Mouse (Mus musculus) T-helper 17 cell (primary cell): ENCODE measurements at regions not wholly inside any gene's neighbourhood (a gene's known extent, or its start where the extent isn't known, plus 50 kb on each side); places are given as distances from the start of the nearest gene placed in this dataset.

Experiments used
- in situ Hi-C, 2 experiments: fragments of 300-600 bp; cut with MboI, MseI; formaldehyde crosslinking; loops; 1 replicate in 1 of 2; 2 replicates in 1 of 2; pipeline ENCODE4 v1.15.1; 2025; ENCODE audit warnings: high pct_unique_total_duplicates in 2 of 2

DNA sequence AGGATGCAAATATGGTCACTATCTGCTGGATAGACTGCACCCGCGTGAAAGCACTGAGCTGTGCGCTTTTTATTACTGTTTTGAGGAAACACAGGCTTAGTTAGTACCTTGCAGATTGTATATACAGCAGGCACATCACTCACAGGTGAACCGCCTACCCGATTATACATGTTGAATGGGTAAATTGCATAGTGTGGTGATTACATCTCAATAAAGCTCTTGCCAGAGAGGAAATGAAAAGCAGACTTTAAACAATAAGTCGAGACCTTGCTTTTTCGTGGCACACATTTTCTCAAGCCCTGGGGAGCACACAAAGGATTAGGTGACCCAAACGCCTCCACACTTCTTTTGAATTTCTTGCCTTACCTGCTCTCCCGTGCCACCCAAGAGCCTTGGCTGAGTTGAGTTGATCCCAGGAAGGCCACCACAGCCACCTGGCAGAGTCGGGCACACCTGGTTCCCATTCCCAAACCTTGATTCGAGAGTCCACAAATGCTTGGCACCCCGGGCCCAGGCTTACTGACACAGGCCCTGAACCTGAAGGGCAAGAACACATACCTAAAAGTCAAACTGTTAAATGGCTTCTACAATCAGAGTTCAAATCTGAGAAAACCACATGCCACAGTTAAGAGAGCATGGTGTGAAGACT lies 175.4 kb upstream of the Dapk1 start:
- in situ Hi-C loops, result no loop called here

DNA sequence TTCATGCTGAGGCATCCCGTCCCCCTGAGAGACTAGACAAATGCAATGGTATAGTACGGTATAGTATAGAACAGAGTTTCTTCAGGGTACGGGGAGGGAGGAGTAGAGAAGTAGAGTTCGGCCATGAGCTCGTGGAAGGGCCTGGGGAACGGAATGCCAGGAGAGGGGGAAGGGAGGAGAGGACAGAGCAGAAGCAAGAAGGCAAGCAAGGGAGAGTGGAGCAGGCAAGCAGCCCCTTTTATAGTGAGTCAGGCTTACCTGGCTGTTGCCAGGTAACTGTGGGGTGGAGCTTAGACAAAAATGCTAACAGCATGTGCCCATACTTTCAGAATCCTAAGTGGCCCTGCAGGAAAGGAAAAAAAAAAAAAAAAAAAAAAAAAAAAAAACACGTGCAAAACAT lies 174.7 kb upstream of the Dapk1 start:
- in situ Hi-C loops, result no loop called here

DNA sequence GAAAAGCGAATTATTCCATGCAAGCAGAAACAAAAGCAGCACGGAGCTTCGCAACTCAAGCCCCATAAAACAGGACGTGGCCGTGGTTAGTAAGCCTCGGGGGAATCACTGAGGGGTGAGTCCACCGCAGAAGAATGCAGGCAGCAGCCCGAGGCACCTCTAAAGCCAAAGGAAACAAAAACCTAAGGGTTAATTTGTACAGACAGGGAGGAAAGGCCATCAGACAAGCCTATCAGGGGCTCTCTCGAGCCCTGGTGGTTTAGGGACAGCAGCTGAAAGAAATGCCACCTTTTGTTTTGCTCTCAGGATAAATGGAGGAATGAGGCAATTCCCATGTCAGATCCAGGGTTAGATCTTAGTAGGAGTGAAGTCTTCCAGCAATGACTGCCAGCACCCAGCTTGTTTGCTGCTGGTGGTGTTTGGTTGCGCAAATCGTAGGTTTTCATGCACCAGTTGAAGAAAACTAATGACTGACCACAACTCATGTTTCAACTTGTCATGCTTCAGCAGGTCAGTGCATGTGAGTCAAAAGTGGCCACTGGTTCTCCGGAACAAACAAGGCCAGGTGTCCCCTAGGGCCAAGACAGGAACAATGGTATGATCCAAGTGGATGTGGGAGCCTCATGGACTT lies 173.9 kb upstream of the Dapk1 start:
- in situ Hi-C loops, result no loop called here

DNA sequence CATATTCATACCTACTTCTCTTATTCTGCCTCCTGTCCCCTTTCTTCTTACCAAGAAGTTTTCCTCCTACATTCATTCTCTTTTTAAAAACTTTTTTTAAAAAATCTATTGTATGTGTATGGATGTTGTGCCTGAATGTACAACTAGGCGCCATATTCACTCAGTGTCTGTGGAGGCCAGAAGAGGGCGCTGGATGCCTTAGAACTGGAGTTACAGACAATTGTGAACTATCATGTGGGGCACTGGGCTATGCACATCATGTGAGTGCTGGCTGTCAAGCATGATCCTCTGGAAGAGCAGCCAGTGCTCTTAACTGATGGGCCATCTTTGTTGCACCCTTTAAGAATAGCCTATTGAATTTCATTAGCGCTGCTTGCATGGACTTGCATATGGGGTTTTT lies 172.6 kb upstream of the Dapk1 start:
- in situ Hi-C loops, result no loop called here

DNA sequence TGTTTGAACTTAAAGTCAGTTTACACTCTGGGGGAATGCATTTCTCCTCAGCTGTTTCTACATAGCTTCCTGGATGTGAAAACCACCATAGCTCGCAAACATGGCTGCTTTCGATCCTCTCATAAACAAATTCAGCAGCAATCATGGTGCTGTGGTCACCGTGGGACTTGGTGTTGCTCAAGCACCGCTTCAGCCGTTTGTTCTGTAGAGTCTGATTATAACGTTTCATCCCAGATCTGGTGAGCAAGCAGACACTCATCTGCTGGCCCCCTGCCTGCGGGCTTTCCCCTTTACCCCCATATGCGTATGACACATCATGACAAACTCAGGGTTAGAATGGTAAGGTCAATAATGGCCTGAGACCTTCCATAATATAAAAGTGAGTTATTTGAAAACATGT lies 170.3 kb upstream of the Dapk1 start:
- in situ Hi-C loops, result no loop called here

DNA sequence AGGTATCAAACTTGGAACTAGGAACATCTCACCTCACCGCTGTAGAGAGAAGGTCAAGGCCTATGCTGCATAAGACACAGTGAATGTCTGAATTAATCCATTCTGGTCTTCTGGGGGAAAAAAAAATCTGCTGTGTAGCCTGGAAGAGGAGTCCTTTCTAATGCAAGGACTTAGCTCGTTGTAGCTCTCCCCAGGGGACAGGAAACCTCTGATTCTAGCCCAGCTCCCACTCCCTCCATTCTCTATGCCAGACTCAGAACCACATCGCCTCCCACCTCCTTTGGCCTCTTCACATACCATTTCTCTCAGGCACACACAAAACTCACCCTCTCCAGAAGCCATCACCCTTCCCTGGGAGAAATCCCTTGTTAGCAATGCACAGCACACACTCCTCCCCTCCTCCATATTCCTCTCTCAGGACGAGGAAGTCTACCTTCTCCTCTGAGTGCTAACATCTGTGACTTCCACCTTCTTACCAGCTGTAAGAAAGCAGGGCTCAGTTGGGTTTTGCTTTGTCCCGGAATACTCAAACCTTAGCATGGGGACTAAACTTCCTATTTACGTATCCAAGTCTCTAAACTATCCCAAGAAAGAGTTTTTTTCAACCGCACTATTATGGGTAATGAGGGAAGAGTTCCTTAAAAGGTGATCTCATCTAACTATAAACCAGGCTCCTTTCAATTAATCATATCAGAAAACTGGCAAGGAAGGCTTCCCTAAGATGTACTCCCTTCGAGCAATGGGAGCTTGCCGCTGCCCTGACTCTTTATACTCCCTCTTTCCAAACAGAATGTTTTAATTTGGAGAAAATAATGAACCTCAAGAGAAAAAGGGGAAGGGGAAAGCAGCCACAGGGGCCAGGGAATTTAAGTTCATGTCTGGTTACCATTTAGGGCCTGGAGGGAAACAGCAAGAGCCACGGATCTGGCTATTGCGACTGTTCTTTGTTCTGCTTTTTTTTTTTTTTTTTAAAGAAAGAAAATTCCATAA lies 167.2 kb upstream of the Dapk1 start:
- in situ Hi-C loops, result no loop called here

DNA sequence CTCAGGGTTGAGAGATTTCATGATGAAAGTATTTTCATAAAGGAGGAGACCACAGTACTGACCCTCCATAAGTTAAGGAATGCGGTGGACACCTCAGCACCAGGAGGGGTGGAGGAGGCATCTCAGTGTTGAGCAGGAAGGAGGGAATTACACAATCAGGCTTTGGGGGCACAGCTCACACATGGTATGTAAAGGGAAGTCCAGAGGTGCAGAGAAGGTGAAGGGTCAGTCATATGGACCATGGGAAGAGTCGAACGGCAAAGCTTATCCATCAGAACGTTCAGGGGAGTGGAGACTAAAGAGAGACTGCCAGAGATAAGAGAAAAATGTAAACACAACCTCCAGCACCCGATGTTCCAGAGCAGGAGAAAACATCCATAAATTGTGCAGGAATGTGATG lies 166.4 kb upstream of the Dapk1 start:
- in situ Hi-C loops, result no loop called here

DNA sequence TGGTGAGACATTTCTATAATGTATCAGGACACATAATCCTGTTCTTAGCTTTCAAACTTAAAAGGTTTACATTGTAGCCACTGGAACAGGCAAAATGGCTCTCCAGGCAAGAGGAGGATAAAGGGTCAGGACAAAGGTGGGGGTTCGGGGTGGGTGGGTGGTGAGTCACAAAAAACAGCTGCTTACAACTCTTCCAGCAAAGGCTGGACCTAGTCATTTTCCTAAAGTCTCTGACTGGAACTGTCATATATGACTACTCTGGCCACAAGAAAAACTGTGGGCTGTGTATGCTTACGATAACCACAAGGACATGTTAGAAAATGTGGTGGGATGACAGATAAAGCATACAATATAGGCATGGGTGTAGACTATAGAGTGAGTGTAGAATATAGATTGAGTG lies 163.6 kb upstream of the Dapk1 start:
- in situ Hi-C loops, result no loop called here

DNA sequence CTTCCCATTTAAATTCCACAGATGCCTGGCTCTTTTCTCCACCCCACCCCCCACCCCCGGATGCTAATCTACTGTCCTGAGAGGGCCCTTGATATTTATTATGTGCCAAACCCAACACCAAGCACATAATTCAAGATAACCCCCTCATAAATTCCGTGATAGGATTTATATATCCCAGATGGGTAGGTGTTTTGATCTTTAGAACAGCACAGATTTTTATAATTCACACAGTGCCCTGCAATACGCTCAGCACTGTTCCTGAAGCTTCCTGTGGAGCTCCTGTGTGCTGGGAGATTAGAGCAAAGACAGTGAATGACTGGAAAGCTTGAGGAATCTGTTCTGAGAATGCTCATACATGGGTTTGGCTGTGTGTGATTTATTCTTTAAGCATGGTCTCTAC lies 161.2 kb upstream of the Dapk1 start:
- in situ Hi-C loops, result no loop called here

DNA sequence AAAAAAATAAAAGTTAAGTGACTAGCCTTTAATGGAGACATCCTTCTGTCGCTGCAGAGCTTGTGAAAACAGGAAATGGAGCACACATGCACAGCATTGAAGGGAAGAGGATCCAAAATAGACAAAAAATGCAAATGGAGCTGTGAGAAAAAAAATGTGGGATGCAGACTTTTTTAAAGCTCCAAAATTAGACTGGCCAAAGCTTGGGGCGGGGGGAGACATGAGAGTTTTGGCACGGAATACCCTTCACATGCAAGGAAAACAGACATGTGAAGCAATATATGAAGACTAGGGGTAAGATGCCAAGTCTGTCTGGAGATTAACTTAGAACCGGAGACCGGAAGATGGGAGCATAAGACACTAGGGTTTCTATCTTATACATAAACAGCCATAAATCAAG lies 156.6 kb upstream of the Dapk1 start:
- in situ Hi-C loops, result no loop called here

DNA sequence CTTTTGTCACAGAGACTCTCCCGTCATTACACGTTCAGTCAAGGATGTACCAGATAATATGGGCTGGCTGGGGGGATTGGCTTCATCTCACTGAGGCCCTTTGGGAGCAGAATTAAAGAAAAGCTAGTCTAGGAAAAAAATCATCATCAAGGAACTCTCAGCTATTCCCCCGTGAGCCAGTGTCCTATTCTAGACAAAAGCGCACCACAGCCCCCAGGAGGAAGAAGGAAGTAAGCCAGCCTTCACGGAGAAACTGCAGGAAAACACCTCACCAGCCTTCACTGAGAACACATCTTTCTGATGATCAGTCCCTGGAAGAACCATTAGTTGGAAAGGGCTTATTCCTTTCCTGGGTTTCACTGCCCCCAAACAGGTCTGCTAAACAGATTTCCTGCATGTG lies 154.8 kb upstream of the Dapk1 start:
- in situ Hi-C loops, result no loop called here

DNA sequence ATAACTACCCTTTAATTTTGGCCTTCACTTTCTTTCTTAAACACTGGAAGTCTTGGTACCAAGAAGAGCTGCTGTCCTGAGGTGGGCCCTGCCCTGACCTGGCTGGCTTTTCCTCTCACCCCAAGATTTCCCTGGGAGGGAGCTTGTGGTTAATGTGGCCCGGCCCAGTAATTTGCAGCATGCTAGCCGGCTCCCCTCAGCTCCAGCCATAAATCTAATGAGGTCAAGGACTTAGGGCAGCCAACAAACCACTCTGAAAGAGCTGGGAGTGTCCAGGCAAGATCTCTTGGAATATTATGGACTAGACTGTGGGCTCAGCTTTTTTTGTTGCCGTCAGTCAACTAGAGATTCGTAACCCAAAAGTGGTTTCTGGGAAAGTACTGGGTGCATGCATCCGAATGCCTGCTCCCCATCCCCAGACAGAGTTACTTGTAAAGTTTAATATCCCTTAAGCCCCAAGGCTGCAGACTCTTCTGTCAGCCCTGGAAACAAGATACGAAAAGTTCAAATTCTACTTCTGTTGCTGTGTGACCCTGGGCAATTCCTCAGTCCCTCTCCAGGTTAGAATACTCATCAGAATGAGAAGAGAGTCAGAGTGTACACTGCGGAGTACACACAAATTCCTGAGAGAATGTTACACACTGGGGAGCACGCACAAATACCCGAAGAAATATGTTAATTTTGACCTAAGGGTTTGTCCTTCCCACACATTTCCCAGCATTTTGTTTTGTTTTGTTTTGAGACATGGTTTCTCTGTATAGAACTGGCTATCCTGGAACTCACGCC lies 150.8 kb upstream of the Dapk1 start:
- in situ Hi-C loops, result no loop called here

DNA sequence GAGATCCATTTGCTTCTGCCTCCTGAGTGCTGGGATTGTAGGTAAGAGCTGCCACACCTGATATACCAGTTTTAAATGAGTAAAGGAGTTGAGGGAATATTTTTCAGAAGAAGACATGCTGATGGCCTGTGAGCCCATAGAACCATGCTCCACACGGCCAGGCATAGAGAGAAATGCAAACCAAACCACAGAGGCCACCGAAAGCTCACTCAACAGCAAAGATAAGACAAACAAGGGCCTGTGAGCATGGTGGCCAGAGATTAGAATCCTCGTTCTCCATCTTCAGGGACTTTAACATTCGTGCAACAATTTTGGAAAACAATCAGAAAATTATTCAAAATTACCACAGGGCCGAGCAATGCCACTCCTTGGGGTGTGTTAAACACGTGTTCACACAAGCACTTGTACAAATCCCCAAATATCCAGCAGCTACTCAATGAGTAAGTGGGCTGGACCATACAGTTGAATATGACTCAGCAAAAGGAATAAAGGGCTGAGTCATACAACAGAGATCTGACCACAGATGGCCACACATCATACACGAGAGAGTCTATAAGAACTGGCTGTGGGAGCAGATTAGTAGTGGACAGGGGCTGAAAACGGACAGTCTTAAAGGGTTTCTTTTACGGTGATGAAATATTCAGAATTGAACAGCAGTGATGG lies 147.8 kb upstream of the Dapk1 start:
- in situ Hi-C loops, result no loop called here

DNA sequence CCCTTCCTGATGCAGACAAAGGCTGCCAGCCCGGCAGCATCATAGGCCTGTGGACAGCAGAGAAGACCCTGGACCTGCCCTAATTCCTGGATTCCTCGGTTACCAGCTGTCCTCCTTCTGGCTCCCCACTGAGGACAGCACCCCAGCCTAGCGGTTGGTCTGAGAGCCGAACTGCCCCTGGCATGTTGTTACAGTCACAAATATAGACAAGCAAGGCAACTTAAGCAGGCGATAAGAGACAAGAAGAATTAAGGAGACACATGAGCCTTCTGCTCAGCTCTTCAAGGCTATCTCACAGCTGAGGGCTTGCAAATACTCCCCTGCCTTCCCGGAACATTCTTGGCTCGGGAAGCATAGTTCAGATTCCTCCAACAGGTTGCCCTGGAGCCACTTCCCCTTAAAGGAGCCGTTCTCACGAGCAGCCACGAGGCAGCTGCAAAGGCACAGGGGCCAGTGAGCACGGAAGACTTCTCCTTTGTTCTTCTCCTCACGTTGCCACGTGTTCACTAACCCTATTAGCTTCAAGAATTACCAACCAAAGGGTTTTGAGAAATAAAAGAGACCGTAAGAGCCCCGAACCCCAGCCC lies 146.6 kb upstream of the Dapk1 start:
- in situ Hi-C loops, result no loop called here

DNA sequence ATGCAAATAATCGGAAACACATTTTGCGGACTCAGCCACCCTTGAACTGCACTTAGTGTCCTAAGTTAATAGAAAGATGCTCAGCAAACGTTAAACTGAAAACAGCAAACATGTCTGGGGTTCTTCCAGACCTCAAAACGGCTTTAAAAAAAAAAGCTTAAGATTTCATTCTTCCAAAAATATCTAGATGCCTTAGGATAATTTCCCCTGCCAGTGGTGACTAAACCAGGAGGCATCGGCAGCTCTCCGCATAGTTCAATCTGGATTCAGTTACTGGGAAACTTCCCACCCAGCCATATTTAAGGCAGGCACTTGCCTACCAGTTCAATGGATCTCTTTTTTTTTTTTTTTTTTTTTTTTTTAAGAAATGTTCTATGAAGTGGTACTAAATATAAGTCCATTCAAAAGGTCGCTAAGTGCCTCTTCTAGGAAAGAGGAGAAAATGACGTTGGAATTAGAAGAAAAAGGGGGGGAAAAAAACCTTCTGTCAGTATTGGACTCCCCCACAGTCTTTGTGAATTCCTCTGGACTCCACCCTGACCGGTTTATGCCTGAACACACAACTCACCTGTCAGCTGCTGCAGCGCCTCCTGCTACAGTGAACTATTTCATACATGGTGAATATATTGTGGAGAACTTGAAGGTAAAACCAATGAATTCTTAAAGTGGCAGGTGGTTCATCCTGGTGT lies 145.7 kb upstream of the Dapk1 start:
- in situ Hi-C loops, result no loop called here

DNA sequence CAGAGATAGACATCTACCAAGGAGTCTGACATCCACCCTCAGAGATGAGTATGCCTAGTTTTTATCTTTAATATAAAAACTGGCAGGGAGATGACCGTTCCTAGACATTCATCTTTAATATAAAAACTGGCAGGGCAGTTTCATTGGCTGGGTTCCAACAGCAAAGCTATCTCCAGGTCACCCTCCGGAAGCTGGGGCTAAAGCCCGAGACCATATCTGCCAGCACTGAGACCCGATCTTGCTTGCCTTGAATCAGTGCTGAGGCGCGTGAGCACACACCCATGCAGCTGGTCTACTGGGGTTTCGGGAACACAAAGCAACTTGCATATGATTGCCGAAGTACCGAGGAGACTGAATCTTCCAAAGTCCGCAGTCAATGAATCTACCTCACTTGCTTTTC lies 144.5 kb upstream of the Dapk1 start:
- in situ Hi-C loops, result no loop called here

DNA sequence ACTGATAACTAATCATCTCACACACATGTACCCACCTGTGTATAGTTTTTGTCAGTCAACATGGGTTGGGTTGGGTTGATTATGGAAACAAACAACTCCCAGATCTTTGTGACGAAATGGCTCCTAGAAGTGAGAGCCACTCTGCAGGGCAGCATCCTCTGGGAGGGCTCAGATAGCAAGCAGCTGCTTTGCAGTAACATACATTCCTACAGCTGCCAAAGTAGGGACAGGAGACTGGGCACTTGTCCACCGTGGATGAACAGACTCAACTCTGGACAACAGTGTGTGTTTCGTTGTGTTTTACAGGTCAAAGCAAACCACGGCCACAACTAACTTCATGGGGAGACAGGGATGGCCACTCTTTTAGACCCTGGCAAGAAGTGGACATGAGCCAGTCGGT lies 142.7 kb upstream of the Dapk1 start:
- in situ Hi-C loops, result no loop called here

DNA sequence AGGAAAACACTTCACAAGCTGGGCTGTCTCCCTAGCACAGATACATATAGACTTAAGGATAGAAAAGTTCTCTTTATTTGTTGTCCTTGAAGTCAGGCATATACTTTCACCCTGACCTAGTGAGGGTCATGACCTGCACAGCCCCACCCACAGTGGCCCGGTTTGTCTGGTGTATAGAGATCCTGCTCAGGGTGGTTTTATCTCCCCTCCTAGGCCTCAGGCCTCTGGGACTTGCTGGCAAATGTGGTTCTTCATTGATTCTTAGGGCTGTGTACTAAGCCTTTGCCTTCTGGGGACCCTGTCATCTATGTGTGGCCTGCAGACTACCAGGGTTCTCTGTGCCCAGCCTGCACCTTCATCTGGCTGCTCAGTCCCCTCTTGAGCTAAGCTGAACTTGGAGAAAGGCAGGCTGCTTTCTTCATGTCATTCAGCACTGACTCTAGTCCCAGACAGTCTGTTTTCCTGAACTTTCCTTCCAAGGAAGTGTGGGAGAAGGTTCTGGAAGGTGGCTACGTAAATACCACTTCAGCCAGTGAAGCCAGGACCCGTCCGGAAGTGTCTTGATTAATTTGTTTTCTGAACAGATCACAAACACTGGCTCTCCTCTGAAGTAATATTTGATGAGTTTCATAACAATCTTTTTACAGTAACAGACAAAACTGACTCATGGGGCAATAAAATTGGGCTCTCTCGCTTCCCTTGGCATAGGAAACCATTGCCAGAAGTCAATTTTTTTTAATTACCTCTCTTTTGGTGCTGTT lies 135.0 kb upstream of the Dapk1 start:
- in situ Hi-C loops, result loop anchor here (10.0 kb wide), 2 partner anchors 582 to 712 kb away; no protein-coding TSS in a partner anchor

DNA sequence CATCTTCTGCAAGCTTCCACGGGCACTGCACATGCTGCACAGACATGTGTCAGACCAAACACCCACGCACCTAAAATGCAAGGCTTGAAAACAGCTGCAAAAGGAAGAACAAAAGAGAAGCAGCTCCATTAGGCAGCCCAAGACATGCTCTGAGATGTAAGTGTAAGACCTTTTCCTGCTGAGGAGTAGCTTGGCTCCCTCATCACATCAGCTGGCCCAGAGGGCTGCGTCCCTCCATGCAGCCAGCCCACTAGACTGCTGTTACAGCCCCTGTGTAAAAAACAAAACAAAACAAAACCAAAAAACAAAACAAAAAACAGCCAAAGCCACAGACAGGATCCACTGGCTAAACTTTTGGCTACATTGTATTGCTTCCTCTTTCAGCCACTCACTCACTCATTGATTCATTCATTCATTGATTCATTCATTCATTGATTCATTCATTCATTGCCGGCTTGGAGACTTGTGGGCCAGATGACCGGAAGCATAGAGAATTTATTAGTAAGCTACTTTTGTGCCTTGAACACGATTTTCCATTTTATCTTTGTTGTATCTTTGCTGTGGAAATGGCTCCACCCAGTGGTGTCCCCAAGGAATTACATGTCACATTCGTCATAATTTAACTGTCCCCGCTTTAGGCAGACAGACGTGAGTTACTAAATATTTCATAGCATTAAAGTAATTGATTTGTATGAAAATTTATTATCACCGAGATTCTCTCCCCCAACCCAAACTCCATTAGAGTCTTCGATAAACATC lies 133.7 kb upstream of the Dapk1 start:
- in situ Hi-C loops, result loop anchor here (10.0 kb wide), 2 partner anchors 583 to 713 kb away; no protein-coding TSS in a partner anchor
